Mouse (Mus musculus): ENCODE measurements around the gene Clasp2. TPM values are rescaled to one million over a fixed set of nuclear protein-coding genes. Genes with fewer than 3 reads are reported as not detected.

Gene Clasp2
- polyA plus RNA-seq, 1 experiment = 6.6 TPM

GRCm38 (mm10) chr9:113813086-113813485, 71.8 kb downstream of the Clasp2 start:
- Histone ChIP-seq H3K79me2 (ENCODE audit: control insufficient read depth, insufficient read depth) (no peaks in the 10 kb centered on the region), H3K4me2 (ENCODE audit: low read depth) (no peak overlapping the region), H3K36me3 (ENCODE audit: control insufficient read depth, insufficient read depth) (no peaks in the 10 kb centered on the region), H3K27me3 (ENCODE audit: control insufficient read depth, insufficient read depth, insufficient read length) (no peaks in the 10 kb centered on the region), H3ac (ENCODE audit: control insufficient read depth, insufficient read length) (no peak overlapping the region), H3K4me3 (no peak overlapping the region)
- no peak for TF ChIP-seq POLR2A (IDR thresholded peaks at IDR 0.05; ENCODE audit: insufficient read length, low read depth)
- TF ChIP-seq E2F4 (IDR thresholded peaks at IDR 0.05; ENCODE audit: insufficient read depth) = no peak
- TF ChIP-seq MAX (IDR thresholded peaks at IDR 0.05; ENCODE audit: low read depth) = no peak
- TF ChIP-seq TCF3 (IDR thresholded peaks at IDR 0.05; ENCODE audit: insufficient read length, low read depth) = no peak
- no peak for TF ChIP-seq MYOD1 (IDR thresholded peaks at IDR 0.05; ENCODE audit: control insufficient read depth in 1 of 3, insufficient read length in 2 of 3, low read depth in 2 of 3)
- no peak for TF ChIP-seq SRF (IDR thresholded peaks at IDR 0.05; ENCODE audit: control insufficient read depth, insufficient read length, low read depth)
- no peak for TF ChIP-seq MYOG (IDR thresholded peaks at IDR 0.05; ENCODE audit: control insufficient read depth in 1 of 3, insufficient read depth in 1 of 3, insufficient read length in 2 of 3, low read depth in 2 of 3)
- no peak for TF ChIP-seq USF1 (IDR thresholded peaks at IDR 0.05; ENCODE audit: low read depth)
- no peak for TF ChIP-seq TCF12 (IDR thresholded peaks at IDR 0.05; ENCODE audit: insufficient read depth, poor library complexity, severe bottlenecking)
- TF ChIP-seq POLR2AphosphoS2 (IDR thresholded peaks at IDR 0.05; ENCODE audit: insufficient read length, low read depth) = no peak
- TF ChIP-seq REST (IDR thresholded peaks at IDR 0.05; ENCODE audit: insufficient read depth, insufficient read length) = no peak
- TF ChIP-seq CEBPB (IDR thresholded peaks at IDR 0.05; ENCODE audit: insufficient read depth, poor library complexity, severe bottlenecking) = no peak

GRCm38 (mm10) chr9:113815836-113816235, 74.6 kb downstream of the Clasp2 start:
- Histone ChIP-seq H3K36me3 (ENCODE audit: control insufficient read depth, insufficient read depth) (no peaks in the 10 kb centered on the region), H3K4me3 (no peak overlapping the region), H3K4me2 (ENCODE audit: low read depth) (no peak overlapping the region), H3ac (ENCODE audit: control insufficient read depth, insufficient read length) (no peak overlapping the region), H3K27me3 (ENCODE audit: control insufficient read depth, insufficient read depth, insufficient read length) (no peaks in the 10 kb centered on the region), H3K79me2 (ENCODE audit: control insufficient read depth, insufficient read depth) (no peaks in the 10 kb centered on the region)
- TF ChIP-seq SRF (IDR thresholded peaks at IDR 0.05; ENCODE audit: control insufficient read depth, insufficient read length, low read depth) (no peak), TCF3 (IDR thresholded peaks at IDR 0.05; ENCODE audit: insufficient read length, low read depth) (no peak), MAX (IDR thresholded peaks at IDR 0.05; ENCODE audit: low read depth) (no peak), MYOG (IDR thresholded peaks at IDR 0.05; ENCODE audit: control insufficient read depth in 1 of 3, insufficient read depth in 1 of 3, insufficient read length in 2 of 3, low read depth in 2 of 3) (no peak), POLR2A (IDR thresholded peaks at IDR 0.05; ENCODE audit: insufficient read length, low read depth) (no peak), E2F4 (IDR thresholded peaks at IDR 0.05; ENCODE audit: insufficient read depth) (no peak), POLR2AphosphoS2 (IDR thresholded peaks at IDR 0.05; ENCODE audit: insufficient read length, low read depth) (no peak), TCF12 (IDR thresholded peaks at IDR 0.05; ENCODE audit: insufficient read depth, poor library complexity, severe bottlenecking) (no peak), REST (IDR thresholded peaks at IDR 0.05; ENCODE audit: insufficient read depth, insufficient read length) (no peak), CEBPB (IDR thresholded peaks at IDR 0.05; ENCODE audit: insufficient read depth, poor library complexity, severe bottlenecking) (no peak), USF1 (IDR thresholded peaks at IDR 0.05; ENCODE audit: low read depth) (no peak), MYOD1 (IDR thresholded peaks at IDR 0.05; ENCODE audit: control insufficient read depth in 1 of 3, insufficient read length in 2 of 3, low read depth in 2 of 3) (no peak)

- no peak overlapping the region for H3K4me3 ChIP-seq
- no peaks in the 10 kb centered on the region for H3K36me3 ChIP-seq (ENCODE audit: control insufficient read depth, insufficient read depth)
- no peak overlapping the region for H3K4me2 ChIP-seq (ENCODE audit: low read depth)
- no peak overlapping the region for H3ac ChIP-seq (ENCODE audit: control insufficient read depth, insufficient read length)
- no peaks in the 10 kb centered on the region for H3K27me3 ChIP-seq (ENCODE audit: control insufficient read depth, insufficient read depth, insufficient read length)
- TF ChIP-seq MYOD1 (IDR thresholded peaks at IDR 0.05; ENCODE audit: control insufficient read depth in 1 of 3, insufficient read length in 2 of 3, low read depth in 2 of 3) (no peak), E2F4 (IDR thresholded peaks at IDR 0.05; ENCODE audit: insufficient read depth) (no peak), REST (IDR thresholded peaks at IDR 0.05; ENCODE audit: insufficient read depth, insufficient read length) (no peak), MAX (IDR thresholded peaks at IDR 0.05; ENCODE audit: low read depth) (no peak), SRF (IDR thresholded peaks at IDR 0.05; ENCODE audit: control insufficient read depth, insufficient read length, low read depth) (no peak), TCF3 (IDR thresholded peaks at IDR 0.05; ENCODE audit: insufficient read length, low read depth) (no peak), MYOG (IDR thresholded peaks at IDR 0.05; ENCODE audit: control insufficient read depth in 1 of 3, insufficient read depth in 1 of 3, insufficient read length in 2 of 3, low read depth in 2 of 3) (no peak), USF1 (IDR thresholded peaks at IDR 0.05; ENCODE audit: low read depth) (no peak), POLR2A (IDR thresholded peaks at IDR 0.05; ENCODE audit: insufficient read length, low read depth) (no peak), POLR2AphosphoS2 (IDR thresholded peaks at IDR 0.05; ENCODE audit: insufficient read length, low read depth) (no peak), CEBPB (IDR thresholded peaks at IDR 0.05; ENCODE audit: insufficient read depth, poor library complexity, severe bottlenecking) (no peak), TCF12 (IDR thresholded peaks at IDR 0.05; ENCODE audit: insufficient read depth, poor library complexity, severe bottlenecking) (no peak)
- no peaks in the 10 kb centered on the region for H3K79me2 ChIP-seq (ENCODE audit: control insufficient read depth, insufficient read depth)
Observed at GRCm38 (mm10) chr9:113822150-113822549, 80.9 kb downstream of the Clasp2 start.

GRCm38 (mm10) chr9:113828719-113829118, 87.4 kb downstream of the Clasp2 start:
- TF ChIP-seq POLR2AphosphoS2 (IDR thresholded peaks at IDR 0.05; ENCODE audit: insufficient read length, low read depth) (no peak), SRF (IDR thresholded peaks at IDR 0.05; ENCODE audit: control insufficient read depth, insufficient read length, low read depth) (no peak), REST (IDR thresholded peaks at IDR 0.05; ENCODE audit: insufficient read depth, insufficient read length) (no peak), MYOD1 (IDR thresholded peaks at IDR 0.05; ENCODE audit: control insufficient read depth in 1 of 3, insufficient read length in 2 of 3, low read depth in 2 of 3) (no peak), USF1 (IDR thresholded peaks at IDR 0.05; ENCODE audit: low read depth) (no peak)
- H3K4me3 ChIP-seq = no peak overlapping the region
- no peak overlapping the region for H3ac ChIP-seq (ENCODE audit: control insufficient read depth, insufficient read length)
- H3K27me3 ChIP-seq (ENCODE audit: control insufficient read depth, insufficient read depth, insufficient read length) = no peaks in the 10 kb centered on the region
- H3K36me3 ChIP-seq (ENCODE audit: control insufficient read depth, insufficient read depth) = no peaks in the 10 kb centered on the region
- H3K4me2 ChIP-seq (ENCODE audit: low read depth) = no peak overlapping the region
- H3K79me2 ChIP-seq (ENCODE audit: control insufficient read depth, insufficient read depth) = no peaks in the 10 kb centered on the region

- no peak overlapping the region for H3K4me3 ChIP-seq
- TF ChIP-seq REST (IDR thresholded peaks at IDR 0.05; ENCODE audit: insufficient read depth, insufficient read length) (no peak), TCF12 (IDR thresholded peaks at IDR 0.05; ENCODE audit: insufficient read depth, poor library complexity, severe bottlenecking) (no peak), MAX (IDR thresholded peaks at IDR 0.05; ENCODE audit: low read depth) (no peak), USF1 (IDR thresholded peaks at IDR 0.05; ENCODE audit: low read depth) (no peak), MYOG (IDR thresholded peaks at IDR 0.05; ENCODE audit: control insufficient read depth in 1 of 3, insufficient read depth in 1 of 3, insufficient read length in 2 of 3, low read depth in 2 of 3) (no peak), MYOD1 (IDR thresholded peaks at IDR 0.05; ENCODE audit: control insufficient read depth in 1 of 3, insufficient read length in 2 of 3, low read depth in 2 of 3) (no peak), E2F4 (IDR thresholded peaks at IDR 0.05; ENCODE audit: insufficient read depth) (no peak), POLR2A (IDR thresholded peaks at IDR 0.05; ENCODE audit: insufficient read length, low read depth) (no peak), SRF (IDR thresholded peaks at IDR 0.05; ENCODE audit: control insufficient read depth, insufficient read length, low read depth) (no peak), POLR2AphosphoS2 (IDR thresholded peaks at IDR 0.05; ENCODE audit: insufficient read length, low read depth) (no peak)
- H3K79me2 ChIP-seq (ENCODE audit: control insufficient read depth, insufficient read depth) = no peaks in the 10 kb centered on the region
- H3K4me2 ChIP-seq (ENCODE audit: low read depth) = no peak overlapping the region
- no peaks in the 10 kb centered on the region for H3K27me3 ChIP-seq (ENCODE audit: control insufficient read depth, insufficient read depth, insufficient read length)
- H3ac ChIP-seq (ENCODE audit: control insufficient read depth, insufficient read length) = no peak overlapping the region
- no peaks in the 10 kb centered on the region for H3K36me3 ChIP-seq (ENCODE audit: control insufficient read depth, insufficient read depth)
Observed at GRCm38 (mm10) chr9:113830219-113830618, 88.9 kb downstream of the Clasp2 start.
